Mouse (Mus musculus) olfactory bulb, adult 2 months (tissue): Measurements from ENCODE around the gene Otub1. TPM values are rescaled to one million over a fixed set of nuclear protein-coding genes. Genes with fewer than 3 reads are reported as not detected.
A peak's percentile ranks its signal among the peaks of the same experiment; 100 is the strongest.

Experiments
- H3K27ac ChIP-seq: fragments of 200-500 bp; 2 replicates; pipeline ENCODE4 v1.5.1; 2012; ENCODE audit warnings: low read depth, low read length; ENCODE audit not compliant: insufficient read depth
- H3K4me1 ChIP-seq: fragments of 200-500 bp; 2 replicates; pipeline ENCODE4 v1.6.1; 2012; ENCODE audit warnings: low read length; ENCODE audit not compliant: control insufficient read depth, insufficient read depth
- H3K4me3 ChIP-seq: fragments of 200-500 bp; 2 replicates; pipeline ENCODE4 v1.5.1; 2012; ENCODE audit warnings: mild to moderate bottlenecking, low read depth, low read length, moderate library complexity; ENCODE audit not compliant: insufficient read depth
- CTCF ChIP-seq: fragments of 200-500 bp; IDR thresholded peaks from 2 replicates; pipeline ENCODE4 v1.5.1; 2012; ENCODE audit warnings: low read depth, mild to moderate bottlenecking, low read length, moderate library complexity; ENCODE audit not compliant: insufficient read depth
- POLR2A ChIP-seq: fragments of 200-500 bp; IDR thresholded peaks from 2 replicates; pipeline ENCODE4 v1.6.1; 2012; ENCODE audit warnings: mild to moderate bottlenecking, low read depth, low read length, moderate library complexity; ENCODE audit not compliant: insufficient read depth
- WGBS: fragments of 180-500 bp; shearing (Covaris S2); methylation state at CpG from one replicate; pipeline ENCODE4 v1.1.7; 2018; 5-methylcytosine and 5-hydroxymethylcytosine counted together
- polyA plus RNA-seq: library from polyadenylated mRNA; stranded (reverse); fragments of >200 nt; gene quantifications from 2 replicates; pipeline ENCODE4 v1.2.4, GENCODE M21; 2012; ENCODE audit warnings: low replicate concordance; ENCODE audit not compliant: missing spikeins, insufficient read depth, insufficient read length

The Otub1 gene
- polyA plus RNA-seq, 1 experiment, result not detected

DNA sequence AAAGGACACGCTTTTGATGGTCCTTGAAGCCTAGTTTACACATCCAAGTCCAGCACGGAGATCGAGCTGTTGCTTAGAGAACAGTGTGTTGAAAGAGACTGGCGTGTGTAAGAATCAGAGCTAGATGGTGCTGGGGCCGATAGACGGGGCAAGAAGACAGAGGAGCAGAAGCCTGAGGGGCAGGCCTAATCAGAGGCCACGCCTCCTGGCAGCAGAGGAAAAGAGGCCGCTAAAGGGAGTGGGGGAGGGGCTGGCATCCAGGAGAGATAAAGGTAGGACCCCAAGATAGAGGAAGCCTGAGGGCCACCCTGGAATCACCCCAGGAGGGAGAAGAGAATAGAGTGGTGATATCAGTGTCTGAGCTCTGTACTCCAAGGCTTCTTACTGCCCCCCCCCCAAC lies 34.7 kb downstream of the Otub1 start:
- Histone ChIP-seq H3K4me1 (peaks cover 29% of the 10 kb centered on the region), H3K4me3 (no peak overlapping the region), H3K27ac (no peak overlapping the region)
- 59% methylated on average over 8 of the region's 8 CpGs for WGBS
- TF ChIP-seq POLR2A (no peak), CTCF (no peak)

DNA sequence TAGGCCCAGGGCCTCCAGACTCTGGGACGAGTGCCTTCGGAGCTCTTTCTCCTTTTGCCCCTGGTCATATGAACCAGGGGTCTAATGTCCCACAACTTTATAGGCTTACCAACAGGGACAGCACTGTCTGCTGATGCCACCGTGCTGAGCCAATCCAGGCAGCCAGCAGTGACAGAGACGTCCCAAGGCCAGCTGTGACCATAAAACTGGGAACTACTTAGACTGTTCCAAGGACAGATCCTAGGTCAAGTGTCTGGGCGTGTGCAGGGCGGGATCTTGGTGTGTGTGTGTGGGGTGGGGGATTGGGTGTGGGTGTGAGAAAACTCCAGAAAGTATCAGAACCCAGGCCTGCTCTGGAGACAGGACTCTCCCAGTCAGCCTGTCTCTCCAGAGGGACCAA lies 35.2 kb downstream of the Otub1 start:
- TF ChIP-seq POLR2A (no peak), CTCF (no peak)
- Histone ChIP-seq H3K4me3 (no peak overlapping the region), H3K4me1 (peaks cover 34% of the 10 kb centered on the region), H3K27ac (no peak overlapping the region)
- WGBS, result 89% methylated on average over 6 of the region's 6 CpGs

DNA sequence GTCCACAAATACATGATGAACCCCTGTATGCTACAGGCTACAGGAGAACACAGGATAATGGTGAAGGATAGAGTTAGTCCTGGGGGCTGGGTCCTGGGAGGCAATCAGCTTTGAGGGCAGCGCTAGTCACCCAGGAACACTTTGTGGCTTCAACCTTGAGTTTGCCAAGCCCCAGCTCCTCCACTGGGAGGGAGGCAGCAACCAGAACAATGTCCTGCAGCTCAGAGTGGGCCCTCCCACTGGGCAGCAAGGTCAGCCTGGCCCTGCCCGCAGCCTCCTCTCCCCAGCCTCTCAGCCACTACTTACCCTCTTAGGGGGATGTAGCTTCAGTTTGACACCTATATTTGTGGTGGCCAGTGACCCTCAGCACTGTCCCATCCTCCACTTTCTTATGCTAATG lies 37.7 kb downstream of the Otub1 start:
- Histone ChIP-seq H3K27ac (no peak overlapping the region), H3K4me3 (no peak overlapping the region), H3K4me1 (peaks cover 41% of the 10 kb centered on the region)
- no peak for TF ChIP-seq POLR2A
- no peak for TF ChIP-seq CTCF
- 69% methylated on average over 2 of the region's 2 CpGs for WGBS

DNA sequence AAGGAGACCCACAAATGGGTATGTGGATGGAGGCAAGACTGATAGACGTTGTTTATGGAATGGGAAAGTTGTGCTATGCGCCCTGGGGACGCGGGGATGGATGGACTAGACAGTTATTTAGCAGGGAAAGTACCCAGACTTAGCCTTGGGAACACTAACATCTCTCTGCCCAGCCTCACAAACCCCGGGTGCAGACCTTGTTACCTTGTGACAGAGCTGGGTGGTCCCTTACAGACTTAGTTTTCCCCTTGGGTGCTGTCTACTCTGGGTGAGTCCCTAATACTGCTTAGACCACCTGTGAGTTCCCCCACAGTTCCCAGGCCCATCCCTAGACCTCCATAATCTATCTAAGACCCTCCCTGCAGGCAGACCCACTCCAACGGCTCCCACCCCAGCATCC lies 39.3 kb downstream of the Otub1 start:
- no peak overlapping the region for H3K27ac ChIP-seq
- peaks cover 44% of the 10 kb centered on the region for H3K4me1 ChIP-seq
- no peak for TF ChIP-seq CTCF
- no peak for TF ChIP-seq POLR2A
- no peak overlapping the region for H3K4me3 ChIP-seq
- WGBS, result 25% methylated on average over 6 of the region's 6 CpGs

DNA sequence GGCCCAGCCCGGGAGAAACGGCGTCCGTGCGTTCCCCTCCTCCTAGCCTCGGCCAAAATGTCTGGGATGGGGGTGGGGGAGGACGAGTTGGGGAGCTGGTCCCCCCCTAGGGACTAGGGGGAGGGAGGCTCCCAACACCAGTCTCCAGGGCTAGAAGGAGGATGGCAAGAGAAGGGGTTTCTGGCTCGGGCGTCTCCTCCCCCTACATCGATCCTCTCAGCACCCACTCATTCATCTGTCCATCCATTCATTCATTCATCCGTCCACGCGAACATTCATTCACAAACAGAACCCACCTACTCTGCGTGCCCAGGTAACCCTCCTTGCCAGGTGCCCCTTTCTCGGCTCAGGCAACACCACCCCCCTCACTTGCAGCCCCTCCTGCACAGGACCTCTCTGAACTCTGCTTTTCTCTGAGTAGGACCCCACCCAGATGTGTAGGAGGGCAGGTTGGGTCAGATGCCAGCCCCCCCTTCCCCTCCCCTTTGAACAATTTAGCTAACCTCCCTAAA lies 39.9 kb downstream of the Otub1 start:
- WGBS, result 2% methylated on average over 15 of the region's 15 CpGs
- no peak for TF ChIP-seq CTCF
- TF ChIP-seq POLR2A, result no peak
- H3K4me1 ChIP-seq, result peaks cover 42% of the 10 kb centered on the region
- no peak overlapping the region for H3K27ac ChIP-seq
- H3K4me3 ChIP-seq, result peak overlapping the region; percentile 86

GRCm38 (mm10) chr19:7165509-7166199 lies 40.5 kb downstream of the Otub1 start:
- peaks cover 43% of the 10 kb centered on the region for H3K4me1 ChIP-seq
- TF ChIP-seq CTCF (no peak), POLR2A (no peak; the same call in 1 of the 2 replicates)
- 5% methylated on average over 88 of the region's 105 CpGs for WGBS
- peak overlapping the region; percentile 86 for H3K4me3 ChIP-seq
- H3K27ac ChIP-seq, result no peak overlapping the region; the same call in 1 of the 2 replicates

DNA sequence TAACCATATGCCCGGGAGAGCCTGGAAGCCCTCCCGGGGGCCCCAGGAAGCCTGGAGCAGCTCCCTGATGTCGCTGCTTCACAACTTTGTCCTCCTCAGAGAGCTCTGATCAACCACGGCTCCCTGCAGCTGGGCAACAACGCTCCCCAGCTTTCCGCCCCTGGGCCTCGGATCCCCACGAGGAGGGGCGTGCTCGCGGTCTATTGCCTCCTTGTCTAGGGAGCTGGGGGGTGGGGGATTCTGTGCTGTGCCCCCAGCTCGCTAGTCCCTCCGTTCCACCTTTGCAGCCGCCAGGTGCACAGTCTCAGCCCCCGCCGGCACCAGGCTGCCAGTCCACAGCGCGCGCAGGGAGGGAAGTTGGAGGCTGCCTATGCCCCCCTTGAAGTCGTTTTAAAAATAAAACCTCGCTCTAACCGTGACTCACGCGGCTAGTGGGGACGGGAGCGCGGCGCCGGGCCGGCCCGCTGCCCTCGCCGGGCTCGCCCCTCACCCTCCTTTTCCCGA lies 41.2 kb downstream of the Otub1 start:
- under 1% methylated on average over 35 of the region's 35 CpGs for WGBS
- H3K4me3 ChIP-seq, result peak overlapping the region; percentile 86
- H3K27ac ChIP-seq, result peak overlapping the region; percentile 75
- H3K4me1 ChIP-seq, result peaks cover 51% of the 10 kb centered on the region
- no peak; the same call in 1 of the 2 replicates for TF ChIP-seq POLR2A
- TF ChIP-seq CTCF, result no peak

GRCm38 (mm10) chr19:7164238-7164637 lies 41.9 kb downstream of the Otub1 start:
- H3K4me1 ChIP-seq, result peaks cover 57% of the 10 kb centered on the region
- H3K4me3 ChIP-seq, result peak overlapping the region; percentile 86
- peak overlapping the region; percentile 75 for H3K27ac ChIP-seq
- 16% methylated on average over 6 of the region's 6 CpGs for WGBS
- TF ChIP-seq CTCF, result no peak
- no peak for TF ChIP-seq POLR2A

DNA sequence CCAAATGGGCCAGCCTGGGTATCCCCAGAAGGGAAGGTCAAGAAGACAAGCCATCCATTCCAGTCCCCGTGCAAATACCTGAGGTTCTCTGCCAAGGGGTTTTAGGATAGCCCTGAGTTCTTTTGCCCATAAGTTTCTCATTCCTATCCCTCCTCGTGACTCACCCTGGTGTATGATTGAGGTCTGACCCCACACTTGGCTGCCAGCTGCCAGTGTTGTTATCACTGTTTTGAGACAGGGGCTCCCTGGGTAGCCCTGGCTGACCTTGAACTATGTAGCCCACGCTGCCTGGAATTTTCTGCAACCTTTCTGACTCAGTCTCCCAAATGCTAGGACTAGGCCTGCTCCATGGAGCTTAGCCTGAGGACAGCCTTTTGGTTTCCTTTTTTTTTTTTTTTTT lies 45.1 kb downstream of the Otub1 start:
- Histone ChIP-seq H3K4me3 (no peak overlapping the region), H3K4me1 (peaks cover 61% of the 10 kb centered on the region), H3K27ac (no peak overlapping the region)
- WGBS, result 83% methylated on average over 3 of the region's 3 CpGs
- TF ChIP-seq POLR2A, result no peak
- no peak for TF ChIP-seq CTCF
